Mouse (Mus musculus) CD4-positive, CD25-positive, alpha-beta regulatory T cell, adult 4 months (primary cell): Measurements from ENCODE around the gene Thap2. TPM values are rescaled to one million over a fixed set of nuclear protein-coding genes. Genes with fewer than 3 reads are reported as not detected.

Experiments
- ATAC-seq: one replicate; pipeline ENCODE4 v1.8.0; 2017
- polyA plus RNA-seq, 2 experiments: library from polyadenylated mRNA; unstranded; fragments of 100-300 nt; shearing (Covaris generic); gene quantifications; one replicate each; pipeline ENCODE4 v1.2.1; 2017

Thap2 gene
- 10 to 100 TPM; 12.2 to 16.8 TPM for polyA plus RNA-seq

DNA sequence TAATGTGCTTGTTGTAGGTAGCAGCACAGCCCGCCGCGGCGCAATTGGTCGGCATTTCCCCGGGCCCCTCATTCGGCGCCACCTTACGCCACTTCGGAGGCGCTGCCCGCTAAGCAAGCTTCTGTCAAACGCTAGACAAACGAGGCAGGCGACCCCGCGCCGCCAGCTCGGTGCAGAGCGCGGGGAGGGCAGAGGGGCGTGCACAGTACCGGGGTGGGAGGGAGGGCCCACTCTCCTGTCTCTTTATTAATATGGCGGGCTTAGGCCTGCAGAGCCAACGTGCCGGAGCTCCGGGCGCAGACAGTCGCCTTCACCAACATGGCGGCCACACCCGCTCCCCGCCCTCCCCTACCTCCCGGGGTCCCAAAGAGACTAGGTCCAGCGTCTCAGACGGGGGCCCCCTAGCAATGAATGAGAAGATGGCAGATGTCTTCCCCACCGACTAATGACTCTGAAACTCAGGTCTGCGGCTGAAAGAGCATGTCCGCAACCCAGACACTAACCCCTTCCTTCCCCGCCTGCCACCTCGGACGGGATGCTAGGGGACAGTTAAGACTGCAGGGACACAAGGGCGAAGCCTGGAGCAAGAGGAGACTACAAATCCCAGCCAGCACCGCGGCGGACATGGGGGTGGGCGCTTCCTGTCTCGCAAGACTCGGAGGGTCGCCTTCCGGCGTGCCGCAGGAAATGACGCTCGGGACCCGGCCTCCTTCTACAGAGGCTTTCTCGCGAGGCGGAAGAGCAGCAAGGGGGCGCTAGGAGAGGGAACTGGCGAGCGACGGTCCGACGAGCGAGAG, at the start of gene Thap2, which contains the start of gene Zfc3h1:
Gene Thap2, minus strand, starts transcription at position 223 of the 797 bp plus-strand sequence.
Gene Zfc3h1, plus strand, starts transcription at position 739 of the 797 bp plus-strand sequence.
- ATAC-seq: peak; percentile 86

DNA sequence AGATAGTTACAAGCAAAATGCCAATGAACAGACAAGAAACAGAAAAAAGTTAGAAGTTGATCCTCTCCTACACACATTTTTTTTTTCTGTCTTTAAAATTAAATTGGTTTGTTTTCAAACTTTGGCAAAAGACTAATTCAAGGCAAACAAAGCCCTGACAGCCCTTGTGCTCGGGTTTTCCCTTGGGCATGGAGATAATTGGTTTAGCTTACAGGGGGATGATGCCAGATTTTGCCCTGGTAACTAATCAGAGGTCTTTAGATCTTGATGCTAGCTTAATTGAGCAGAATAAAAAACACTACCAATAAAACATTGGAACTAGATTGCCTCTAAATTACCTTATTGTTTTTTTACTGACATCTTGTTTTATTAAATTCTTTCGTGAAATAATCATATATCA, 41.1 kb upstream of the Thap2 start:
- no peak for ATAC-seq

DNA sequence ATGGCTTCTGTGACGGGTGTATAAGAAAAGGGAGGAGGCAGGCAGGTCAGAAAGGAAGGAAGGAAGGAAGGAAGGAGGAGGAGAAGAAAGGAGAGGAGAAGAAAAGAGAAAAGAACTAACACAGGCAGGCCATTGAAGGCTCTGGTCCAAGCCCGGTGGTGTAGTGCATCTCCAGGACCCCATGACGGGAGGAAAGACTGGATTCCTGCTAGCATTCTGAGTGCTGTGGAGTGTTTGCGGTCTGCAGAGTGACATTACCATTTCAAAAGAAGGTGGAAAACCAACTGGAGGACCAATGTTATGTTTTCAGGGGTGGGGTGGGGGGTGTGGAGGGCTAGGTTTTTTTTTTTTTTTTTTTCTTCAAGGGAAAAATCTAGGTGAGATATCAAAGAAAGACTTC, 37.7 kb upstream of the Thap2 start:
- ATAC-seq: no peak

DNA sequence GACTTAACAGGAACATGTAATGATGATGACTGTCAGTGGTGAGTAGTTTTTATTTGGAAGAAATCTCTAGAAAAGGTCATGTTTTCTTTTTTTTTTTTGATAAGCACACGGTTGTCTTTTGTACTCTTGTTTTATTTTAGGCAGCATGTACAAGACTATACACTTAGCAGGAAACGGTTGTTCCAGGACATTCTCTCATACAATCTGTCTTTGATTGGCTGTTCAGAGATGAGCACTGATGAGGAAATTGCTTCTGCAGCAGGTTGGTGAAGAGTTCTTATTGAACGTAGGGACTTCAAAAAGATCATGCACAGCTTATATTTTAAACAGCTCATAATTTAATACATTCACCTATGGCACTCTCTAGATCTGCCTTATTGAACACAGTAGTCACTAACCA, 29.8 kb upstream of the Thap2 start:
- peak; percentile 71 for ATAC-seq

DNA sequence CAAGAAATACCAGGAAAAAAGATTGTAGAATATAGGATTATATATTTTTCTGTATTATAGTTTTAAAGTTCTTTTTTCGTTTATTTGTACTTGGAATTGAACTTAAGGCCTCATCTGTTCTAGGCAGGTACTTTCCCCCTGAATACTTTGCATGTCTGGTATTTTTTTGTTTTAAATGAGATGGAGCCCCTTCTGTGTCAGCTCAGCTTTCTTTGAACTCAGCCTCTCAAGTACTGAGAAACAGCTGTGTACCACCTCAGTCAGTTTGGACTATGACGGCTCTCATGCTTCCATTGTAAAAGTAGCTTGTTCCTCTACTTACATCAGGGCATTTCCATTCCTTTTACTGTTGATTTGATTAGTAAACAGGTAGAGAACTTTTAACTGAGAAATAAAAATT, 29.3 kb upstream of the Thap2 start:
- ATAC-seq: peak; percentile 65

DNA sequence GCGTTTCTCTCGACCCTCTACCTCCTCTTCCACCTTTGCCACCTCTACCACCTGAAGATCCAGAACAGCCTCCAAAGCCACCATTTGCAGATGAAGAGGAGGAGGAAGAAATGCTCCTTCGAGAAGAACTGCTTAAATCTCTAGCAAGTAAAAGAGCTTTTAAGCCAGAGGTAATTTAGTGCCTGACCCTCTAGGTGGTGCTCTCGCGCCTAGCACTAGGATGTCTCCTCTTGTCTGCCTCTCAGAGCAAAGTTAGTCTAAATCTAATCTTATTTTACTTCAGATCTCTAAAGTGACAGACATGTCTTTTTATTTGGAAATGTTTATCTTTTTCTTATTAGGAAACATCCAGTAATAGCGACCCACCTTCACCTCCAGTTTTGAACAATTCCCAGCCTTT, 22.1 kb upstream of the Thap2 start:
- ATAC-seq: peak; percentile 93

DNA sequence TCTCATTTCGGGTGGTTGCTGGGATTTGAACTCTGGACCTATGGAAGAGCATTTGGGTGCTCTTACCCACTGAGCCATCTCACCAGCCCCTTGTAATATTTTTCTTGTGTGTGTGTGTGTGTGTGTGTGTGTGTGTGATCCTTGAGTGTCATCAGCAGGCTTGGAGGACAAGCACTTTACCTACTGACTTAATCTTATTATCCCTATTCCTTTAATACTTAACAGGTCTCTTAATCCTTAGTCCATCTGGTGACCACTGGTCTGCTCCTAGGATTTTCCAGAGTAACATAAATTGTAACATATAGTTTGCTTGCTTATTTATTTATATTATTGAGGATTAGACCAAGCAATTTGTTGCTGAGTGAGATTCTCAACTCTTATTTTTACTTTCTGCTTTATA, 7.7 kb upstream of the Thap2 start:
- no peak for ATAC-seq

DNA sequence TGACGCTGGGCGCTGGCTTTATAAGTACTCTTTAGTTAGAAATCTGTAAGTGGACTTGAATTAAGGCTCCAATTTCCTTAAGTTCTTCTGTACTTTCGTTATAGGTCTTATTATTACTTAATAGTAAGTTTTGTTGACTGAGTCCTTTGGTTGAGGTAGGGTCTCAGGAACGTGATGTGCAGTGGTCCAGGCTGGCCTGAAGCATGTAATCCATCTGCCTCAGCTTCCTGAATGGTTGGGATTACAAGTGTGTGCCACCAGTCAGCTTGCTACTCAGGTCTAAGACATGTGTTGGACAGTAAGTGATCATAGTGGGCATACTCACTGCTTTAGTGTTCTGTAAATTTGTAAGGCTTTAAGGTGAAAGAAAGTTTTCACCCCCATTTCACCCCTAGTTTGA, 6.8 kb upstream of the Thap2 start:
- no peak for ATAC-seq

DNA sequence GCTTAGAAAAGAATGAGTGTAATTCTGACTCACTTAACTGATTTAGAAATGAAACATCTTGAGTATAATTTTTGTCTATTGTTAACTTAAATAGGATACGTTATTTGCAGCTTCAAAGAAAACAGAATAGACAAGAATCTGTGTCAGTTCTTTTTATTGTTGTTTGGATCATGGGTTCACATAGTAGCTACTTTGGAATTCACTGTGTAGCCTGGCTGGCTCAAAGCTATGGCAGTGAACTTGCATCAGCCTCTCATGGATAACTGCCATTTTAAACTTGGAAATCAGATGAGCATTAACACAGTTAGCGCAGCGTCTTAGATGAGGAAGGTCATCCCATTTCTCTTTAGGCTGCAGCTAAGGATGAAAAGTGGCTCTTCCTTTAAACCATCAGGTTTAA, 3.6 kb upstream of the Thap2 start:
- ATAC-seq: no peak

DNA sequence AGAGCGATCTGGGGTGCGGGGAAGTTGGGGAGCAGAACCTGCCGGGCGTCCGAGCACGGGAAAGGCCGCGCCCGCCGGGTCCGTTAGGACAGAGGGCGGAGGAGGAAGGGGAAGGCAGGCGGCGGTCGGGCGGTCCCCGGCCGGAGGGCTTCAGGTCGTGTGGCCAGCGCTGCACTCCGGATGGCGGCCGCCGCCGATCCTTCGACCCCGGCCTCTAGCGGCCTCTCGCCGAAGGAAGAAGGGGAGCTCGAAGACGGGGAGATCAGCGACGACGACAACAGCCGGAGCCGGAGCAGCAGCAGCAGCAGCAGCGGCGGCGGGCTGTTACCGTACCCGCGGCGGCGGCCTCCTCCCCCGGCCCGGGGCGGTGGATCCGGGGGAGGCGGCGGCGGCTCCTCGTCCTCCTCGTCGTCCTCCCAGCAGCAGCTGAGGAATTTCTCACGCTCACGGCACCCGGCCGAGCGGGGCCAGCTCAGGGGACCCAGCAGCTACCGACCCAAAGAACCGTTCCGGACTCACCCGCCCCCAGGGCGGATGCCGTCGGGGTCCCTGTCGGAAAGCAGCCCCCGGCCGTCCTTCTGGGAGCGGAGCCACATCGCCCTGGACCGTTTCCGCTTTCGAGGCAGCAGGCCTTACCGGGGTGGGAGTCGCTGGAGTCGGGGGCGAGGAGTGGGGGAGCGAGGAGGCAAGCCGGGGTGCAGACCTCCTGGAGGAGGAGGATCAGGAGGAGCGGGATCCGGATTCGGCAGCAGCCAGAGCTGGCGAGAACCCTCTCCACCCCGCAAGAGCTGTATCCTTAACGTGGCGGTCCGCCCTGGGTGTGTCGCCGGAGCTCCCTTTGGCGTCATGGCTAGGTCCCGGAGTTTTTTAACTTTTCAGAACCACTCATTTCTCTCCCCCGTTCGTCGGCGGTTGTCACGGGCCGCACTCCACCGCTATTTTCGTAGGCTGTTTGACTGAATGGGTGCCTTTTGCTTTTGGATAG, 1.1 kb upstream of the Thap2 start:
- peak; percentile 28 for ATAC-seq

DNA sequence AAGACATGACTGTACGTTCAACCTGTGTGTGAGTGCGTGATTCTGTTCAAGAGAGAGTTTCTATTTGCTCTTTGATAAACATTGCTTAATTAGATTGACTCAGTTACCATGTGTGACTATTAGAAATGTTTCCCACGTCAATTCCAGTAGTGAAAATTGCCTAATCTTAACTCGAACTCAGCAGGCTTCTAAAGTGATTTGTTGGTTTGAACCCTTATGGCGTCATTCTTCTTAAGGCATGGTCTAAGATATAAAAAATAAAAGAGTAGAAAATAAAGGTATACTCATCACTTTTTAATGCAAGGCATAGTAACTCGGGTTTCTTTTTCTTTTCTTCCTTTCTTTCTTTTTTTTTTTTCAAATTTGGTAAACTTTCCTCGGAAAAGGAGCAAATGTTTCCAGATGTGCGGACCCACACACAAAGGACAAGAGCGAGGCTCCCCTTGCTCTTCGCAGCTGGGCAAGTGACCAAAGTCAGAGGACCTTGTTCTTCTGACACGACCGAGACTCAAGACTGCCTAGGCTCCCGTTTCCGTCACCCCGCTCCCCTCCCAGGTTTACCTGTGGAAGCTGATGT, 511 bp downstream of the Thap2 start:
- ATAC-seq: no peak

DNA sequence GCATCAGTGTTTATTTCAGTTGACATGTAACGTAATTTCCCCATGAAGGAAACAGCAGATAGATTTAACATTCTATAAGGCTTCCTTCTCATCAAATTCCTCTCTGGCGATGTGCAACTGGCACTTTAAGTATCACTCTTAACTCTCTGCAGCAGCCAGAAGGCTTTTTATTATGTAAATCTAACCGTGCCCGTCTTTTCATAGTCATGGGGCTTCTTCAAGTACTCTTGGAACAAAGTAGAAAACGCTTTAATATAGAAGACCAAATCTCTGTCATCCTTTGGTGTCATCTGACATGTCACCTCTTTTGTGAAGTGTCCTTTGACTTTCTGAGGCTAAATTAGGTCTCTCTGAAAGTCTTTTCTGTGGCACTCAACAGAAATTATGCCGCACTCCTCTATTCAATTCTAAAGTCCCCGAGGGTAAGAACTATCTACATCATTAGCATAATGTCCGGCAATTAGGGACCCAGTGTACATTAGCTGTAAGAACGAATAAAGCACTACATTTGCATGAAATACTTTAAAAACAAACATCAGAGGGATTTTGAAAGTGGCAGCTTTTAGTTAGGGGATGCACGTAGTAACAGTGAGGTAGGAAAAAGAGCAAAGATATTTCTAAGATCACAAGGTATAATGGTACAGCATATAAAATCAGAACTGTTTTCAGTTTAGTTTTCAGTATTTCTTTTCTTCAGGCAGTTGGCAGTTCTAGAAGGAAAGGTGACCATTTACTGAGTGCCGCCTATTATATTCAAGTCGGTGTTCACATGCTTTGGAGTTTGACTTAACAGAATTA, 1.2 kb downstream of the Thap2 start:
- no peak for ATAC-seq

DNA sequence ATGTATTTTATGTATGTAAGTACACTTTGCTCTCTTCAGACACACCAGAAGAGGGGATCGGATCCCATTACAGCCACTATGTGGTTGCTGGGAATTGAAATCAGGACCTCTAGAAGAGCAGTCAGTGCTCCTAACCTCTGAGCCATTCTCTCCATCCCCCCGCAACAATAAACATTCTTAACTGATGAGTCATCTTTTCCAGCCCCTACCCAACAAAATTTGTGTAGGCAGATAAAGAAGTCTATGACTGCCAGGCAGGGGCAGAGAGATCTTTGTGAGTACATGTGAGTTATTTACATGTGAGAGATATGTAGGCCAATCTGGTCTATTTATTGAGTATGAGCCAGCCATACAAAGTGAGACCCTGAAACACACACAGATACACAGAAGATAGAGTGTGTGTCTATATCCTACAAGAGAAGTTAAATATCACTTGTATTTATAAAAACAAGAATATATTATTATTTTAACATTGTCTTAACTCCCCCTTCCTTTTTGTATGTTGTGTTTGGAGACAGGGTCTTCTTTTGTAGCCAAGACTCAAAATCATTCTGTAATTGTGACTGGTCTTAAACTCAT, 2.6 kb downstream of the Thap2 start:
- ATAC-seq: no peak

DNA sequence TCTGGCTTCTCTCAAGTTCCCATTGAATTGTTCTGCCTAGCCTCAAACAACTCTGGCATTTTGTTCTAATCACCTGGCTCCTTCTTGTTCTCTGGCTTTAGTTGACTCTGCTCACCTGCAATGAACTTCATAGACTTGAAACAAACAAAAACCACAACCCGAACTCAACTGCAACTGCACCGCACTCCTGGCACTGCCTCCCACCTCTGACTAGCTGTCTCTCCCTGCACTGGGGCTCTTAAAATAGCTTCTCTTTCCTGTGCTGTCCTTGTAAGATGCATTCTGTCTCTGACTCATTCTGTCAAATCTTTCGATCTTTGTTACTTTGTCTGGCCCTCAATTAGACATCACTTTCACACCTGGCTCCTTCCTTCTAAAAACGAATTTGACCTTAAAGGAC, 21.1 kb downstream of the Thap2 start:
- peak; percentile 39 for ATAC-seq

DNA sequence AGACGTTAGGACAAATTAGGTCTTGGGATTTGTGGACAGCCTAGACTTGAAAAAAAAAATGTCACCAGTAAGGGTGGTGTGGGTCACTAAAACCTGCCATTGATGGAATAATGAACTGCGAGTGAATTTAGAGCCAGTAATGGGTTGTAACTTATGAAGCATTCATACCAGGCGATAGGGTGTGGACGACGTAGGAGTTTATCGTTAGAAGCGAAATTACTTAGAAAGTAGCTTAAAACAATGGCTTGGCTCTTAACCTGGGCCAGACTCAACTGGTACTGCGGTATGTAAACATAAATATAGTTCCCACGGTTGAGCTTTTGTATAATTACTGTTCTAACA, 21.6 kb downstream of the Thap2 start:
- peak; percentile 21 for ATAC-seq

DNA sequence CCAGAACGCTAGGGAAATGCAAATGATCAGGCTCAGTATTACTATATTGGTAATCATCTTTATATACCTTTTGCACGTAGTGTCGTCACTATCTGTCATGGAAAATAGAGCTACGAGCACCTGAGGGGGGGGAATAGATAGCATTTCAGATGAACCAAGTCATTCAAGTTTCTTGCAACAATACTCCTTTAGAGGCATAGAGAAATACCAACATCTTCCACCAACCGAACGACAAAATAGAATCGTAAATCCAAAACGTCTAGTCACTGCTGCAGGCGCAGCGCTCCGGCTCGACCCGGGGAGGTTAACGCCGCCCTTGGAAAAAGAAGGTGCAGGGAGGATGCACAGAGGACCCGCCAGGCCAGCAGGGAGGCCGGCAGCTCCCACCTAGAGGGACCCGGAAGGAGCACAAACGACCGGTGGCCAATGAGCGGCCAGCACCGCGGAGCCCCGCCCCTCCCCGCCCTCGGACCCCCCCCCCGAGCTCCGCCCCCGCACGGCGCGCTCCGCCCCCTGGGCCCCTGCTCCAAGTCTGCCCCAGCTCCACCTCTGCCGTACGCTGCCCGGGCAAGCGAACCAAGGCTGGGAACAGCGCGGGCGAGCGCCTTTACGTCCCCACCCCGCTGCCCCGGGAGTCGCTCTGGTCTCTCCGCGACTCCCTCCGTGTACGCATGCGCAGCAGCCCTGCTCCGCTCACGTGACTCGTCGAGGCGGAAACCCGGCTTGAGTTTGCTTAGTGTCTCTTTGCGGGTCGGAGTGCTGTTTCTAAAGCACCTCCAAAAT, 22.2 kb downstream of the Thap2 start, which contains the start of gene Tmem19:
Gene Tmem19, minus strand, starts transcription at position 662 of the 783 bp plus-strand sequence.
- peak; percentile 75 for ATAC-seq

DNA sequence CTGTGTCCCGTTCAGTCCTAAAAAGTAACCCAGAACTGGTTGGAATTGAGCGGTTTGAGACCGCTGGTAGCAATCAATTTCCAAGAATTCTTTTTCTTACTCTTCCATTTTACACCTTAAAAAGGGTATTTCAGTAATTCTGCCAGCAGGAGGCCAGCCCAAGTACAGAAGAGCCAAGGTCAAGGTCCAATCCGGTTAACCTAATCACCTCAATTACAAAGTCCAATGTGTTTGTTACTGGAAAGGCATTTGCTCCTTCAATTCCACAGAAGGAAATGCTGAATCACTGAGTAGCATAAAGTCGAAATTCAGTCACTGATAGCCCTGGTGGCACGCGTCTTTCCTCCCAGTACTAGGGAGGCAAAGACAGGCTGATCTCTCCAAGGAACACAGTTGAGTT, 25.2 kb downstream of the Thap2 start:
- ATAC-seq: no peak

DNA sequence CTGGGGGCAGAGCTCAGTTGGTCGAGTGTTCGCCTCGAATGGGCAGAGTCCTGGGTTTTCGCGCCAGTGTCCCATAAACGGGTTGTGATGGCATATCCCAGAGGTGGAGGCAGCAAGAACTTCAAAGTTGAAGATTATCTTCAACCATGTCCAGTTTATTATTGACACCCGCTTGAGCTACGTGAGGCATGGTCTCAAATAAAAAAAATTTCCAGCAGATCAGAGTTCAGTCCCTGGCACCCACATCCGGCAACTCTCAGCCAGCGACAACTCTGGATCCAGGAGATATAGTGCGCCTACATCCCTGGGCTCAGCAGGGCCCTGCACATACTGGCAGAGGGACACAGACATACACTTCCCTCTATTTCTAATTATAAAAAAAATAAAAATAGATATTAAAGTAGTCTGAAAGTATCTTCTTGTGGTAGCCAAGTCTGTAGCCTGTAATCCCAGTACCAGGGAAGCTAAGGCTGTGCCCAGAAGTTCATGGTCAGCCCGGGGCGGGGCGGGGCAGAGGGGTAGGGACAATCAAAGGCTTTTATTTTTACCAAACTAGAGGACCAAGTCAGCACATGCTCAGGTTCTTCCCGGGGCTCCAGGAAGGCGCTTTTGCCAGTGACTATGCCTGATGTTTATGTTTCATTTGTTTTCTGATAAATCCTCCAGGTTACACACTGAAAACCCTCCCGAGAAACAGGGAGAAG, 25.9 kb downstream of the Thap2 start:
- no peak for ATAC-seq

DNA sequence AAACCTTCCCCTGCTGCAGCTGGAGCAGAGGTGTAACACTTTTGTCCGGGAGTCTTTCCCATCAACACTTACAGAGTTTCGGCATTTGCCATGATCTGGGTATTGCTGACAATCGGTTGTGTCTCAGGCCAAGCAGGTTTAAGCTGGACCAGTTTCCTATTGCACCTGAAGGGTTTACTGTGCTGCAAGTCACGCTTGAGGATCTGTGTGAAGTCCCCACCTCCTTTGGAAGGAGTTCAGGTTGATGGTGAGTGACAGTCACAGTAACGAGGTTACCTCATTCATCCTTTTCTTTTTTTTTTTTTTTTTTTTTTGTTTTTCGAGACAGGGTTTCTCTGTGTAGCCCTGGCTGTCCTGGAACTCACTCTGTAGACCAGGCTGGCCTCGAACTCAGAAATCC, 28.1 kb downstream of the Thap2 start:
- ATAC-seq: no peak

DNA sequence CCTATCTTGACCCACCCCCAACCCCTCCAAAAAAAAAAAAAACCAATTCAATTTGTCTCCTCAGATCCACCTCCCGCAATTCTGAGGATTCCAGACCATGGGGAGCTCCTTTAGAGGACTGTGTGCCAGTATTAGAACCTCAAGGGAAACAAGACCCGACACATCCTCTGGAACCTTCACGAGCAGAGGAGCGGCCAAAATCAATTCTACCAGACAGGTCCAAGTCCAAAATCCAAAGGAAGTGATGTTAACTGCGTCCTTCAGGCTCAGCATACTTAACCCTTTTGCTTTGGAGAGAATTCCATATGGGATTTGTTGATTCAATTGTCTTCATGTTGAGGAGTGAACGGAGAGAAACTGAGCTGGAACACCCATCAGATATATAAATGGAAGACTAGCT, 29.2 kb downstream of the Thap2 start:
- no peak for ATAC-seq
